Mouse (Mus musculus) skeletal muscle tissue, adult 2 months (tissue): ENCODE data around the gene Emc4.
A peak's percentile ranks its signal among the peaks of the same experiment; 100 is the strongest.

ENCODE experiments used
- DNase-seq: peaks from one replicate; pipeline ENCODE4 v3.0.0-alpha.2; 2012; ENCODE audit warnings: low read depth, low spot score

The Emc4 gene

GRCm38 (mm10) chr2:112367726-112368673, at the start of gene Emc4:
Gene Emc4, minus strand, starts transcription at chr2:112368027.
- peak; percentile 81 for DNase-seq

GRCm38 (mm10) chr2:112407030-112407429, 39.2 kb upstream of the Emc4 start:
- no peak for DNase-seq

GRCm38 (mm10) chr2:112396649-112397048, 28.8 kb upstream of the Emc4 start:
- DNase-seq, result no peak

- DNase-seq, result no peak
Measured at GRCm38 (mm10) chr2:112393958-112394357, 26.1 kb upstream of the Emc4 start.

- DNase-seq, result no peak
Measured at GRCm38 (mm10) chr2:112392689-112393088, 24.9 kb upstream of the Emc4 start.

- no peak for DNase-seq
Measured at GRCm38 (mm10) chr2:112391346-112392000, 23.6 kb upstream of the Emc4 start.

GRCm38 (mm10) chr2:112390843-112391242, 23.0 kb upstream of the Emc4 start:
- DNase-seq, result no peak

- no peak for DNase-seq
Measured at GRCm38 (mm10) chr2:112381219-112381618, 13.4 kb upstream of the Emc4 start.

GRCm38 (mm10) chr2:112380131-112380530, 12.3 kb upstream of the Emc4 start:
- no peak for DNase-seq

GRCm38 (mm10) chr2:112378973-112379898, 11.4 kb upstream of the Emc4 start, which contains the start of gene Katnbl1:
Gene Katnbl1, plus strand, starts transcription at chr2:112379211.
- peak; percentile 85 for DNase-seq

GRCm38 (mm10) chr2:112374610-112375009, 6.8 kb upstream of the Emc4 start:
- peak; percentile 21 for DNase-seq

GRCm38 (mm10) chr2:112373141-112373540, 5.3 kb upstream of the Emc4 start:
- peak; percentile 76 for DNase-seq

- peak; percentile 73 for DNase-seq
Measured at GRCm38 (mm10) chr2:112369941-112370340, 2.1 kb upstream of the Emc4 start.

GRCm38 (mm10) chr2:112367222-112367621, 605 bp downstream of the Emc4 start:
- no peak for DNase-seq

- DNase-seq, result no peak
Measured at GRCm38 (mm10) chr2:112360781-112361169, 7.1 kb downstream of the Emc4 start.

- DNase-seq, result no peak
Measured at GRCm38 (mm10) chr2:112360012-112360780, 7.6 kb downstream of the Emc4 start.

- no peak for DNase-seq
Measured at GRCm38 (mm10) chr2:112359611-112360010, 8.2 kb downstream of the Emc4 start.

GRCm38 (mm10) chr2:112353685-112354455, 14.0 kb downstream of the Emc4 start:
- no peak for DNase-seq

- no peak for DNase-seq
Measured at GRCm38 (mm10) chr2:112348246-112348645, 19.6 kb downstream of the Emc4 start.

- DNase-seq, result no peak
Measured at GRCm38 (mm10) chr2:112341117-112341516, 26.7 kb downstream of the Emc4 start.
